Mouse (Mus musculus): Measurements from ENCODE around the gene Psd4. TPM values are rescaled to one million over a fixed set of nuclear protein-coding genes. Genes with fewer than 3 reads are reported as not detected.

The Psd4 gene
- polyA plus RNA-seq, 1 experiment from 2014 or later, result 10.2 TPM

DNA sequence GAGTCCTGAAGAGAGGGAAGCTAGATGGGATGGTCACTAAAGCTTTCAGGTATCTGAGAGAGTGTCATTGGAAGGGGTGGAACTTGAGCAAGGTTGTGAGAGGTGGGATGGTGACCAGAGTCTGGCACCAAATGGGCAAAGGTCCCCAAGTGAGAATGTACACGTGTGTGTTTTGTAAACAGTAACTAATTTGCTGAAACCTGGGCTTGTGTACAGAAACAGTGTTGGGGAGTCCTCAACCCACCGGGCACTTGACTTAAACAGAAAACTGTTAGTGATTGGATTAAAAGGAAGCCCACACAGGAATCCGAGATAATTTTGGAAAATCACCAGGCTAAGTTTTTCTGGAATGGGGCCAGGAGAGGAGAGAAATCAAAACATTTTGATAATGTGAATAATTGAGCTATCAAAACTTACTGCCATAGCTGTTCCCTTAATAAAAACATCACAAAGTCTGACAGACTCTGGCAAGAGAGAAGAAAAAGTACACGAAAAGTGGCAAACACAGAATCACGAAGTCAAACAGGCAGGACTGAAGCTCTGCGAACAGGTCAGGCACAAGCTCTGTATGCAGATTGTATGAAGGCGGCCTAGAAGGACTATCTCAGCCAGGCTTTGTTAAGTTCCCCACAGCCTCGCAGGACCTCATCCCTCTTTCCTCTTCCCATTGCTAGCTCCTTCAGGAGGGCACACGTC lies 92.9 kb downstream of the Psd4 start:
- Histone ChIP-seq H3K4me1 (replicated peaks; ENCODE audit: control insufficient read depth, insufficient read depth) (0 out of 2 replicates have a peak, but pooled peaks cover 4% of the 10 kb centered on the region), H3K27me3 (ENCODE audit: control insufficient read depth, insufficient read depth, low read length) (no peaks in the 10 kb centered on the region), H3K9ac (ENCODE audit: low read length) (no peak overlapping the region), H3K36me3 (ENCODE audit: control insufficient read depth, insufficient read depth, low read length) (no peaks in the 10 kb centered on the region), H3K27ac (replicated peaks) (peak overlapping the region; percentile 53; the same call in 1 of the 2 replicates), H3K4me2 (replicated peaks; ENCODE audit: low read depth) (peak overlapping the region; percentile 25; the same call in 1 of the 2 replicates), H3K4me3 (ENCODE audit: low read depth, low read length) (no peak overlapping the region), H3K9me3 (ENCODE audit: control insufficient read depth, low read length) (no peaks in the 10 kb centered on the region)
- TF ChIP-seq EP300 (optimal IDR thresholded peaks at IDR 0.05), result no peak
- TF ChIP-seq CTCF (IDR thresholded peaks at IDR 0.05; ENCODE audit: low read depth), result no peak
- peak; percentile 72 for ATAC-seq (ENCODE audit: low FRiP score, low TSS enrichment)
- WGBS, result 9% methylated on average over 9 of the region's 9 CpGs
- no peak for DNase-seq (ENCODE audit: low spot score)

GRCm38 (mm10) chr2:24460808-24461127 lies 93.4 kb downstream of the Psd4 start:
- Histone ChIP-seq H3K9ac (ENCODE audit: low read length) (no peak overlapping the region), H3K4me1 (replicated peaks; ENCODE audit: control insufficient read depth, insufficient read depth) (0 out of 2 replicates have a peak, but pooled peaks cover 2% of the 10 kb centered on the region), H3K27me3 (ENCODE audit: control insufficient read depth, insufficient read depth, low read length) (no peaks in the 10 kb centered on the region), H3K27ac (replicated peaks) (peak overlapping the region; percentile 53; the same call in 1 of the 2 replicates), H3K9me3 (ENCODE audit: control insufficient read depth, low read length) (no peaks in the 10 kb centered on the region), H3K4me3 (ENCODE audit: low read depth, low read length) (no peak overlapping the region), H3K4me2 (replicated peaks; ENCODE audit: low read depth) (peak overlapping the region; percentile 25; the same call in 1 of the 2 replicates), H3K36me3 (ENCODE audit: control insufficient read depth, insufficient read depth, low read length) (no peaks in the 10 kb centered on the region)
- TF ChIP-seq CTCF (IDR thresholded peaks at IDR 0.05; ENCODE audit: low read depth) (no peak), EP300 (optimal IDR thresholded peaks at IDR 0.05) (no peak)
- WGBS, result 11% methylated on average over 2 of the region's 2 CpGs
- ATAC-seq (ENCODE audit: low FRiP score, low TSS enrichment), result peak; percentile 93
- peak; percentile 87 for DNase-seq (ENCODE audit: low spot score)

Other genes with a start within 250 kb of the Psd4 start
- 50.5 and 52.4 TPM in 2 replicates for gene Il1f8, start 214.4 kb upstream of the Psd4 start, polyA plus RNA-seq (2015; fragmentation: Nextera tagmentation; extraction: Ambion mirVana)
- gene Il1f9, start 181.1 kb upstream of the Psd4 start, polyA plus RNA-seq (2015; fragmentation: Nextera tagmentation; extraction: Ambion mirVana), result 50.1 and 58.6 TPM in 2 replicates
- gene Il1f6, start 152.2 kb upstream of the Psd4 start, polyA plus RNA-seq (2015; fragmentation: Nextera tagmentation; extraction: Ambion mirVana), result 277 and 287 TPM in 2 replicates
- 114 and 116 TPM in 2 replicates for gene Il1f5, start 90.6 kb upstream of the Psd4 start, polyA plus RNA-seq (2015; fragmentation: Nextera tagmentation; extraction: Ambion mirVana)
- gene Il1f10, start 76.4 kb upstream of the Psd4 start, polyA plus RNA-seq (2015; fragmentation: Nextera tagmentation; extraction: Ambion mirVana), result 0.39 and 0.40 TPM in 2 replicates
- 22.4 and 30.0 TPM in 2 replicates for gene Il1rn, start 30.7 kb upstream of the Psd4 start, polyA plus RNA-seq (2015; fragmentation: Nextera tagmentation; extraction: Ambion mirVana)
- gene Pax8, start 108.0 kb downstream of the Psd4 start, polyA plus RNA-seq (2015; fragmentation: Nextera tagmentation; extraction: Ambion mirVana), result 0.08 and 0.15 TPM in 2 replicates

Data from stomach, postnatal 0 days (tissue).